Mouse (Mus musculus): ENCODE measurements around the gene Tulp4.
"Not testable (repeated sequence)": the region's sequence is repeated elsewhere in the genome, so short reads cannot be mapped to it uniquely, and the experiment has no call there.

The Tulp4 gene

GRCm38 (mm10) chr17:6283137-6283536, 176.9 kb downstream of the Tulp4 start:
- DNase-seq: not testable (repeated sequence)

- not testable (repeated sequence) for DNase-seq
Observed at GRCm38 (mm10) chr17:6286169-6286568, 179.9 kb downstream of the Tulp4 start.

- DNase-seq: not testable (repeated sequence)
Observed at GRCm38 (mm10) chr17:6289045-6289444, 182.8 kb downstream of the Tulp4 start.

GRCm38 (mm10) chr17:6293882-6294281, 187.6 kb downstream of the Tulp4 start:
- DNase-seq: not testable (repeated sequence)

GRCm38 (mm10) chr17:6297060-6297795, 191.0 kb downstream of the Tulp4 start:
- not testable (repeated sequence) for DNase-seq

- DNase-seq: not testable (repeated sequence)
Observed at GRCm38 (mm10) chr17:6300190-6300863, 194.1 kb downstream of the Tulp4 start.
